Mouse (Mus musculus) heart, postnatal 36 days (tissue): ENCODE measurements around the gene Prl5a1. TPM values are rescaled to one million over a fixed set of nuclear protein-coding genes. Genes with fewer than 3 reads are reported as not detected.

Experiments used
- DNase-seq, 2 experiments: peaks; one replicate each; pipeline ENCODE4 v3.0.0; 2021 to 2022
- intact Hi-C: fragments of 180-260 bp; cut with DNase I; formaldehyde crosslinking; loops from one replicate; pipeline ENCODE4 v1.15.1; 2025
- total RNA-seq, 2 experiments: library from RNA; stranded (reverse); gene quantifications; 2 replicates each; pipeline ENCODE4 v1.2.3; 2021

Prl5a1 gene
- total RNA-seq: not detected

DNA sequence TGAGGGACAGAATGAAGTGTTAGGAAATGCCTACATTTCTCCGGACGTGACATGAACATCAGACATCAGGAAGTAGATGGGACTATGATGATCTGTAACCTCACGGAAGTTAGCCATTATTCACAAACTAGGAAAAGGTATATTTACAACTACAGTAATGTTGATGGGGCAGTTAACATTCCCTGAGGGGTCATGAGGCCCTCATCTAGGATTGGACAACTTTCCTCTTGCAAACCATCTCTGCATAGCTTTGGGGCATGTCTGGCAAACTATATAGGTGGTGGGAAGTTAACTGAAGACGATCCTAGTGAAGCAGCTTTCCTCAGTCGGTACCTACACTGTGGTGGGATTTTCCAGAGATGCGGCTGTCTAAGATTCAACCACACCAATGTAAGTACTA is at the start of gene Prl5a1:
TSS of gene Prl5a1 (plus strand) at position 301 of the 400 bp plus-strand sequence.
- no peak for DNase-seq
- intact Hi-C loops: no loop called here

DNA sequence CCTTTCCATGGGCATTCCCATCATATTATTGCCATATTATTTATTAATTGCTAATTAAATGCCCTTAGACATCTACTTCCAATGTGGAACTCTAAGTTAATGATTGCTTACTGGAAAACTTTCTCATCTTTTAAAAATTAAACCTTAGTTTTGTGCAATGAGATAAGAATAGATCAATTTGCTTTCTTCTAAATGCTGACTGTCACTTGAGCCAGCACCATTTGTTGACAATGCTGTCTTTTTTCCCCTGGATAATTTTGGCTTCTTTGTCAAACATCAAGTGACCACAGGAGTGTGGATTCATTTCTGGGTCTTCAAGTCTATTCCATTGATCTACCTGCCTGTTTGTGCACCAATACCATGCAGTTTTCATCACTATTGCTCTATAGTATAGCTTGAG is 46.1 kb upstream of the Prl5a1 start:
- no peak for DNase-seq
- intact Hi-C loops: no loop called here

DNA sequence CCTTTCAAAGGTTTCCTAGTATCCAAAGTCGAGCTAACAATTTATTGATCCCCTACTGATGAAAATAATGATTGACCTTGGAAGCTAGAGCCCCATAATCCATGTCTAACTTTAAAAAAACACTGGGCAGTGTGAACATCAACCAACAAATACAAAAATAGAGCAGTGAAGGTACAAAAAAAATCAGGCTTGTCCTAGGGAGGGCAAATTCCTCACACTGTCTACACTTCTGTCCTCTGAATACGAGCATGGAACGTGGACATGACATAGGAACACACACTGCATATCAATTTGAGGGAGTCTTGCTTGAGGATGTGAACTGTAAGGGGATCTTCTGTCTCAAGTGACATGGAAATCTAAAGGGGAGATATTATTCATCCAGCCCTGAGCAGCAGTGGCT is 33.7 kb upstream of the Prl5a1 start:
- intact Hi-C loops: no loop called here
- no peak for DNase-seq

DNA sequence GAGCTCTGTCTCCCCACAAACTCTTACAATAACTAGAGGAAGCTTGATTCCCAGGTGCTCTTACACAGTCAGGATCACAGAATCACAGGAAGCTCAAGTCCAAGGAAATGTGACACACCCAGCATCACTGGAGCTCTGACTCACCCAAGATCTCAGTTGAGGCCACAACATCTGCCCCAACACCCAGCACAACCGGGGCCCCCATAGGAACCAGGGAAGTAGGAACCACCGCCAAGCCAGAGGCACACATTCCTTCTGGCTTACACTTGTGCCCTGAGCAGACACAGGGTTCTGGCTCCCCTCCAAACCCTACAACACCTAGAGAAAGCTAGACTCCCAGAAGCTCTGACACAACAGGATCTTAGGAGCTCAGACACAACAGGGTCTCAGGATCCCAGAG is 9.5 kb upstream of the Prl5a1 start:
- intact Hi-C loops: no loop called here
- no peak for DNase-seq

DNA sequence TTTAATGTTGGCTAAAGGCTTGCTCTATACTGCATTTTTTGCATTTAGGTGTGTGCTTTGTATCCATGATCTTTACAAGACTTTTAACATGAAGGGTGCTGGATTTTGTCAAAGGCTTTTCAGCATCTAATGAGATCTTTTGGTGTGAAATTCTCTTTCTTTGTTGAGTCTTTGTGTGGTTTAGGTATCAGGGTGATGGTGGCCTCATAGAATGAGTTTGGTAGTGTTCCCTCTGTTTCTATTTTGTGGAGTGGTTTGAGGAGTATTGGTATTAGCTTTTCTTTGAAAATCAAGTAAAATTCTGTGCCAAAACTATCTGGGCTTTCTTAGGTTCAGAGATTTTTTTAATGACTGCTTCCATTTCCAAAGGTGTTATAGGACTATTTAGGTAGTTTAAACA is 6.5 kb upstream of the Prl5a1 start:
- DNase-seq: no peak
- intact Hi-C loops: no loop called here

Other genes with a start within 250 kb of the Prl5a1 start
- gene Prl4a1, start 126.3 kb upstream of the Prl5a1 start, total RNA-seq: not detected
- gene Gm11361, start 115.0 kb downstream of the Prl5a1 start, total RNA-seq: 10 to 100 TPM; 71.0 to 76.2 TPM